Mouse (Mus musculus): ENCODE measurements around the gene Irf2bp2.

- TF ChIP-seq CTCF (IDR thresholded peaks at IDR 0.05; ENCODE audit: low read depth, low read length), result no peak
- TF ChIP-seq POLR2A (IDR thresholded peaks at IDR 0.05; ENCODE audit: borderline replicate concordance, low read depth, low read length), result no peak
These were observed 13.0 kb downstream of the Irf2bp2 start for GRCm38 (mm10) chr8:126580826-126581225.
